Mouse (Mus musculus): ENCODE measurements around the gene Ddx23.

Ddx23 gene

DNA sequence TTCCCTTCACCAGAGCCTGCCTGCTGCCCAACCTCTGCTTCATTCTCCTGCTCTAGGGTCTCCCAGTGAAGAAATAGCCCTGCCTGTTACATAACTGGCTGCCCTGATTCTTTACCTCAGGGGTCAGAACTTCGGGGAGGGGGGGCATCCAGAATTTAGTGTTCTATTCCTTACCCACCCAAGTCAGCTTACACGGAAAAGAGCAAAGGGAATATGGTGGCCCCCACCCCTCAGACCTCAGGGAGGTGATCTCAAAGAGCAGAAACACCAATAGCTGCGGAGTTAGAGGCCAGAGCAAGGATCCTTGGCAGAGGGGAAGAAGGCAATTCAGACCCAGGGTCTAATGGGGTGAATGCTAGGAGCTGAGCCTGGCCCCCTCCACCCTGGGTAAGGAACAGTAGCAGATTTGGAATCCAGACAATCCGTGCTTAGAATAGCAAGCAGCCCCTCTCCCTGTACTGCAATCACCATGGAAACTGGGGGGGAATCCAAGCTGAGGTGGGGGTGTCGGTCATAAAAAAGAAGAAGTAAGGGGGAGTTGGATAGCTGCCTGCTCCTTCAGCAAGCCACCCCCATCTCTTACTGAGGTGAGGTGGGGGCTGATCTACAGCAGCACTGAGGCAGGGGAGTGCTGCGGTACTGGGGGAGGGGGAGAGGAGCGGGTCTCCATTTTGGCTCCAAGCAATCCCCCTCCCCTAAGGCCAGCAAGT lies 11.7 kb upstream of the Ddx23 start:
- no peak for DNase-seq

GRCm38 (mm10) chr15:98673732-98674131 lies 11.0 kb upstream of the Ddx23 start:
- no peak for DNase-seq

DNA sequence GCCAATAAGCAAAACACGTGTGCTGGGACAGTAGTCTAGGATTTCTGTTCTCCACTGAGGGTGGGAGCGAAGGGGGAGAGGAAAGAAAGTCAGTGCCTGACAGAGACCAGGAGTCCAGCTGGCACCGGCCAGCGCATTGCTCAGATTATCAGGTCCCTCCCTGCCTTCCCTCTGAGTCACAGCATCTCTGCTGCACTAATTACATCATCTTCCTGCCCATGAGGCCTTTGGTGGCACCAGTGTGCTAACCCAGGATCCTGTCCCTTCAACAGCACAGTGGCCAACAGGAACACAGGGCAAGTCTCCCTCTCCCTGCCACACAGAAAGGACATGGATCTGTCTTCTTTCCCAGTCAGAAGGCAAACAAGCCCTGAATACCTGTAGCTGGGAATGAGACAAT lies 9.9 kb upstream of the Ddx23 start:
- DNase-seq, result no peak

- DNase-seq, result no peak
Observed at GRCm38 (mm10) chr15:98664042-98664907, 1.6 kb upstream of the Ddx23 start.

GRCm38 (mm10) chr15:98662198-98662566 lies 512 bp downstream of the Ddx23 start:
- no peak for DNase-seq

DNA sequence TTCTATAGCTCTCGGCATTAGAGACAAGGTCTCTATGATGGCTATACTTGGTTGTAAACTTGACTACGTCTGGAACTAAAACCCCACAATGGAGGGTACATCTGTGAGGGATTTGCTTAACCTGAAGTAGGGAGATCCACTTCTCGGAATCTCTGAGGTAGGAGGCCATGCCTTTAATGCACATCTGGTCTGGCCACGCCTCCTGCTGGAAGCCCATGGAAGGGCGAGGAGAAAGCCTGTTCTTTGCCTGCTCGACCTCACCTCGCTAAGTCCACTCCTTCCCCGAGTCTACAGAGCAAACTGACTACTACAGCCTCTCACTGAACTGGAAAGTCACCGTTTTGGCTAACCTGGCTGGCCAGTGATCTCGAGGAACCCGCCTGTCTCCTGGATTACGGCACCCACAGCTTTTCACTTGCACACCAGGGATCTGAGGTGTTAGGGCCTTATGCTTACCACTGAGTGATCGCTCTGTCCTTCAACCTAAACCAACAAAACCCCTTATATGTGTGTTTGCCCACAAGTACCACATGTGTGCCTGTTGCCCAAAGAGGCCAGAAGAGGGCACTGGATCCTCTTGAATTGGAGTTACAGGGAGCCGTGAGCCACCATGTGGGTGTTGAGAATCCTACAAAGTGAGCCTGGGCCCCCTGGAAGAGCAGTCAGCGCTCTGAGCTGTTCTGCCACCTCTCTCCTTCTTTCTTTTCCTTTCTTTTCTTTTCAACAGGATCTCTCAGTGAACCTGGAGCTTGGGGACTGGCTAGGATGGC lies 5.5 kb downstream of the Ddx23 start:
- no peak for DNase-seq

GRCm38 (mm10) chr15:98652174-98652573 lies 10.5 kb downstream of the Ddx23 start:
- no peak for DNase-seq

GRCm38 (mm10) chr15:98651431-98651830 lies 11.3 kb downstream of the Ddx23 start:
- DNase-seq, result no peak

DNA sequence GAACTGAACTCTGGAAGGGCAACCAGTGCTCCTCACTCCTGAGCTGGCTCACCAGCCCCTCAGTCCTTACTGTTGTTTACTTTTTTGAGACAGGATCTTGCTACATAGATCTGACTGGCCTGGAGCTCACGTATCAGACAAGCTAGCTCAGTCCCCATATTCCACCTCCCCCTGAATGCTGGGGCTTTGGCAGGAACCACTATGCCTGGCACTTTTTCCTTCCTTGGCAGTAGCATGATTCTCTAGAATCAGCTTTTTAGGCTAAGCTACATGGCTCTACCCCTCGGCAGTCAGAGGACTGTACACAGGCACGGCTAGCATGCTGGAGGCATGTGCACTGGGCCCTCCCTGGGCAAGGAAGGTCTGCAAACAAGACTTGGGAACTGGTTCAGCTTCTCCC lies 14.6 kb downstream of the Ddx23 start:
- DNase-seq, result no peak

DNA sequence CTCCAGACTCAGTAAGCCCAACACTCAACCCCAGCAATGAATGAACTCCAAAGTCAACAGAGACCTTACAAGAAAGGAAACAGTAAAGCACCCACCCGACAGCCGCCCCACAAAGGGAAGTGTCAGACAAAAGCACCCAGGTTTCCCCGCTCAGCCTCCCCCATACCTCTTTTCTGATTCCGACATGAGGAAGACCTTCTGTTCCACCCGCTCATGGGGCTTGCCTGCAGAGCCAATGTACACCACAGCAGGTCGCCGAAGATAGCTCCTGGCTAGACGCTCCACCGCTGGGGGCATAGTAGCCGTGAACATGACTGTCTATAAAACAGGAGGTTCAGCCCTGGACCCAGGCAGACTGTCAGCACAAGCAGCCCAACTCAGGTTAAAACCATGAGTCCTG lies 15.4 kb downstream of the Ddx23 start:
- DNase-seq, result no peak

- no peak for DNase-seq
Observed at GRCm38 (mm10) chr15:98646737-98647136, 16.0 kb downstream of the Ddx23 start.

GRCm38 (mm10) chr15:98645057-98646026 lies 17.4 kb downstream of the Ddx23 start:
- no peak for DNase-seq

- no peak for DNase-seq
Observed at GRCm38 (mm10) chr15:98644406-98644805, 18.3 kb downstream of the Ddx23 start.

- peak; percentile 43 for DNase-seq
Observed at GRCm38 (mm10) chr15:98640157-98640556, 22.5 kb downstream of the Ddx23 start.

- no peak for DNase-seq
Observed at GRCm38 (mm10) chr15:98637155-98637554, 25.5 kb downstream of the Ddx23 start.

DNA sequence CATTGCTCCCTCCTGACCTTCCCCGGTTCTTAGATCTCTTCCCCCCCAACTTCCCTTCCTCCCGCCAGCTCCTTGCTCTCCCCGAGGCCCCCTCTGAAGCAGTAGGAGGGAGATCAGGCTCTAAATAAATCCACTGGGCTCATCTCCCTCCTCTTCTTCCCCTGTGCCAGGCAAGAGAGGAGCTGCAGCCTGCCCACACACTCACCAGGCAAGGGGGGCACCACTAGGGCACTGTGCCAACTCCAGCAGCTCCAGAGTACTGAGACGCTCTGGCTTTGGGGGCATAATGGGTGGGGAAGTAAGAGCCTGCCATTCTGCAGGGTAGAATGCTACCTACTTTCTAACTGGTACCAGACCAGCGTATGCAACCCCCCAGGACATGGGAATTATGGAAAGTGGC lies 26.2 kb downstream of the Ddx23 start:
- DNase-seq, result no peak

DNA sequence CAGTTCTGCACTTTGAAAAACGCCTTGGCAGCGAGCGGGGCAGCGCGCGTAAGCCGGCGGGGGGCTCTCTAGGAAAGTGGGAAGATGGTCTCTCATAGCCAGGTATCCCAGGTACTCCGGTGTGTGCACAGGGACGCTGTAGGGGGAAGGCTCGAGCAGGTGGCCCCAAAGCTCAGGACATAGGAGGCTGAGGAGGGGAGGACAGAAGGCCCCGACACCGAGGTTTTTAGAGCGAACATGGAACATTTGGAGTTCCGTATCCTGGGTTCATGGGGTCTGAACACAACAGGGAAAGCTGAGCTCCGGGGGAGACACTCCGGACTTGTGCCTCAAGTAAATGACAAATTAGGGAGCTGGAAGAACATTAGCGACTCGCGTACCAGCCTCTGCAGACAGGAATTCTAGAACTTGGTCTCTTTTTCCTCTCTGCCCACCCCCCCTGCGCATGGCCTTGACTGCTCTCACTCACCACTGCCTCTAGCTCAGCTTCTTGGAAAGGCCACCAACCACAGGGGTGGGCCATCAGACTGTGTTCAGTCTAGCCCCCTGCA lies 27.3 kb downstream of the Ddx23 start:
- DNase-seq, result no peak

GRCm38 (mm10) chr15:98634541-98635081 lies 28.1 kb downstream of the Ddx23 start:
- DNase-seq, result peak; percentile 90

DNA sequence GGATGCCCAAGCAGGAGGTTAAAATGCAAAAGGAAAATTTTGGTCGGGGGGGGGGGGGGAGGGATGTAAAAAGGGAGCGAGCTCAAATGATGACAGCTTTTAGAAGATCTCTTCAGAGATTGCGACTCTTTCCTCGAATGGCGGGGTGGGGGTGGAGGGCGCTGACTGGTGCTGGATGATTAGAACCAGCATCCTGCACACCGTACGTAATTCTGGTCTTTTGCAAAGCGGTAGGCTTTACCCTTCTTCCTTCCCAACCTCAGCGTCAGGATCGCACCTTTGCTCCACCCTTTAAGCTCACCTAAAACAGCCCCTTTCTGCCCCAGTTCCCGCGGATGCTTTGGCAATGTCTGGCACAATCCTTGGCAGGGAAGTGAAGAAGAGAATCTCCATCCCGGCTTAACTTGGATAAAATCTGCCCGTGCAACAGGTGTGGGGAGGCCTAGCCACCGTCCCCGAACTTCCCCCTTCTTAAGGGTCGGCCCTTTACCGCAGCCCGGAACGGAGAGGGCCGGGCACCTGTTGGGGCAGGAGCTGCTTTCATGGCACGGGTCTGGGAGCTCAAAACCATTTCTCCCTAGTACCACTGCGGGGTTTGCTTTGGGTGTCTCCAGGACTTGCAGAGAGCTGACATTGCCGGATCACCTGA lies 28.7 kb downstream of the Ddx23 start:
- DNase-seq, result no peak

- DNase-seq, result no peak
Observed at GRCm38 (mm10) chr15:98632921-98633320, 29.8 kb downstream of the Ddx23 start.

- peak; percentile 86 for DNase-seq
Observed at GRCm38 (mm10) chr15:98632107-98632744, 30.5 kb downstream of the Ddx23 start.

Measured in kidney, postnatal 10 days (tissue).